Mouse (Mus musculus) ES-Bruce4 (cell line): Measurements from ENCODE around the gene Fzd5. TPM values are rescaled to one million over a fixed set of nuclear protein-coding genes. Genes with fewer than 3 reads are reported as not detected.

Experiments used
- H3K27ac ChIP-seq: 2 replicates; pipeline ENCODE4 v1.5.1; 2012; ENCODE audit warnings: low read length, inconsistent platforms; ENCODE audit not compliant: insufficient read depth
- H3K27me3 ChIP-seq: 2 replicates; pipeline ENCODE4 v1.6.1; 2012; ENCODE audit warnings: mild to moderate bottlenecking, low read length, inconsistent platforms; ENCODE audit not compliant: control insufficient read depth, poor library complexity, insufficient read depth, severe bottlenecking
- H3K36me3 ChIP-seq: 2 replicates; pipeline ENCODE4 v1.6.1; 2012; ENCODE audit warnings: inconsistent platforms, mild to moderate bottlenecking, low read length, moderate library complexity; ENCODE audit not compliant: control insufficient read depth, poor library complexity, insufficient read depth, severe bottlenecking
- H3K4me1 ChIP-seq: one replicate; pipeline ENCODE4 v1.8.1; 2011; ENCODE audit warnings: low read length; ENCODE audit not compliant: control insufficient read depth, insufficient read depth
- H3K4me3 ChIP-seq: 2 replicates; pipeline ENCODE4 v1.5.1; 2011; ENCODE audit warnings: low read depth, mild to moderate bottlenecking, low read length
- H3K9ac ChIP-seq: 2 replicates; pipeline ENCODE4 v1.6.1; 2012; ENCODE audit warnings: low read depth, mild to moderate bottlenecking, inconsistent platforms; ENCODE audit not compliant: poor library complexity, severe bottlenecking
- H3K9me3 ChIP-seq: replicated peaks from 2 replicates; pipeline ENCODE4 v1.6.1; 2012; ENCODE audit warnings: mild to moderate bottlenecking, low read length, inconsistent platforms; ENCODE audit not compliant: control insufficient read depth, poor library complexity, insufficient read depth, severe bottlenecking
- CTCF ChIP-seq: IDR thresholded peaks from one replicate; pipeline ENCODE4 v1.8.1; 2011; ENCODE audit warnings: low read depth, low read length
- EP300 ChIP-seq: IDR thresholded peaks from 2 replicates; pipeline ENCODE4 v1.6.1; 2011; ENCODE audit warnings: low read depth, low read length; ENCODE audit not compliant: insufficient read depth
- POLR2A ChIP-seq: IDR thresholded peaks from one replicate; pipeline ENCODE4 v1.8.1; 2011; ENCODE audit warnings: low read length; ENCODE audit not compliant: insufficient read depth
- polyA plus RNA-seq: library from polyadenylated mRNA; stranded (reverse); fragments of >200 nt; gene quantifications from 2 replicates; pipeline ENCODE4 v1.2.4, GENCODE M21; 2011; ENCODE audit warnings: low read depth; ENCODE audit not compliant: missing spikeins, insufficient read depth, insufficient read length

Fzd5 gene
- polyA plus RNA-seq, 1 experiment = 18.0 TPM

GRCm38 (mm10) chr1:64712006-64712760 lies 25.4 kb downstream of the Fzd5 start:
- H3K4me1 ChIP-seq = no peaks in the 10 kb centered on the region
- H3K27me3 ChIP-seq = no peaks in the 10 kb centered on the region
- TF ChIP-seq CTCF (no peak), EP300 (no peak), POLR2A (no peak)
- H3K9ac ChIP-seq = no peak overlapping the region
- H3K9me3 ChIP-seq = no peaks in the 10 kb centered on the region
- H3K36me3 ChIP-seq = no peaks in the 10 kb centered on the region; the same call in 1 of the 2 replicates
- no peak overlapping the region for H3K4me3 ChIP-seq
- no peak overlapping the region for H3K27ac ChIP-seq

- TF ChIP-seq POLR2A (no peak), CTCF (no peak), EP300 (no peak)
These were observed 27.7 kb downstream of the Fzd5 start for GRCm38 (mm10) chr1:64709891-64710290.

GRCm38 (mm10) chr1:64706610-64707009 lies 30.9 kb downstream of the Fzd5 start:
- H3K27ac ChIP-seq = no peak overlapping the region
- no peak for TF ChIP-seq POLR2A
- no peak for TF ChIP-seq CTCF
- no peak for TF ChIP-seq EP300
- H3K9ac ChIP-seq = no peak overlapping the region
- H3K36me3 ChIP-seq = peaks cover 2% of the 10 kb centered on the region; the same call in 1 of the 2 replicates
- H3K4me3 ChIP-seq = no peak overlapping the region
- H3K4me1 ChIP-seq = no peaks in the 10 kb centered on the region
- no peaks in the 10 kb centered on the region for H3K9me3 ChIP-seq
- H3K27me3 ChIP-seq = no peaks in the 10 kb centered on the region

More at GRCm38 (mm10) chr1:64709891-64710290, 27.7 kb downstream of the Fzd5 start:
- no peaks in the 10 kb centered on the region for H3K27me3 ChIP-seq
- H3K4me1 ChIP-seq = no peaks in the 10 kb centered on the region
- H3K4me3 ChIP-seq = no peak overlapping the region
- H3K9ac ChIP-seq = no peak overlapping the region
- H3K9me3 ChIP-seq = no peaks in the 10 kb centered on the region
- no peaks in the 10 kb centered on the region; the same call in 1 of the 2 replicates for H3K36me3 ChIP-seq
- no peak overlapping the region for H3K27ac ChIP-seq

GRCm38 (mm10) chr1:64705230-64705629 lies 32.3 kb downstream of the Fzd5 start:
- no peak overlapping the region for H3K27ac ChIP-seq
- no peak overlapping the region for H3K9ac ChIP-seq
- no peak overlapping the region for H3K4me3 ChIP-seq
- TF ChIP-seq POLR2A = no peak
- TF ChIP-seq CTCF = no peak
- no peak for TF ChIP-seq EP300
- H3K4me1 ChIP-seq = no peaks in the 10 kb centered on the region
- H3K36me3 ChIP-seq = peaks cover 2% of the 10 kb centered on the region; the same call in 1 of the 2 replicates
- no peaks in the 10 kb centered on the region for H3K27me3 ChIP-seq
- no peaks in the 10 kb centered on the region for H3K9me3 ChIP-seq

GRCm38 (mm10) chr1:64701780-64702179 lies 35.8 kb downstream of the Fzd5 start:
- no peak overlapping the region for H3K9ac ChIP-seq

GRCm38 (mm10) chr1:64695156-64695555 lies 42.4 kb downstream of the Fzd5 start:
- Histone ChIP-seq H3K27ac (no peak overlapping the region), H3K9ac (no peak overlapping the region), H3K36me3 (no peaks in the 10 kb centered on the region; the same call in 1 of the 2 replicates), H3K27me3 (no peaks in the 10 kb centered on the region), H3K4me3 (no peak overlapping the region), H3K9me3 (no peaks in the 10 kb centered on the region), H3K4me1 (peaks cover 3% of the 10 kb centered on the region)
- TF ChIP-seq EP300 (no peak), CTCF (no peak), POLR2A (no peak)

More at GRCm38 (mm10) chr1:64701780-64702179, 35.8 kb downstream of the Fzd5 start:
- no peaks in the 10 kb centered on the region for H3K27me3 ChIP-seq
- H3K4me3 ChIP-seq = no peak overlapping the region
- TF ChIP-seq CTCF = no peak
- no peak for TF ChIP-seq POLR2A
- TF ChIP-seq EP300 = no peak
- H3K4me1 ChIP-seq = no peaks in the 10 kb centered on the region
- peaks cover 2% of the 10 kb centered on the region; the same call in 1 of the 2 replicates for H3K36me3 ChIP-seq
- no peak overlapping the region for H3K27ac ChIP-seq
- no peaks in the 10 kb centered on the region for H3K9me3 ChIP-seq
